Mouse (Mus musculus): ENCODE data around the gene Lpcat2. TPM values are rescaled to one million over a fixed set of nuclear protein-coding genes. Genes with fewer than 3 reads are reported as not detected.

Lpcat2 gene
- polyA plus RNA-seq, 1 experiment from 2014 or later = 4.3 TPM

- no peak overlapping the region; the same call in 1 of the 2 replicates for H3K4me2 ChIP-seq
- DNase-seq (ENCODE audit: low spot score) = no peak
- ATAC-seq (replicated peaks; ENCODE audit: low FRiP score) = no peak
These were observed 7.8 kb upstream of the Lpcat2 start for GRCm38 (mm10) chr8:92847299-92847698.

GRCm38 (mm10) chr8:92849261-92849660 is 5.9 kb upstream of the Lpcat2 start:
- H3K9ac ChIP-seq (ENCODE audit: low read depth, low read length) = no peak overlapping the region
- H3K36me3 ChIP-seq (ENCODE audit: control insufficient read depth, insufficient read depth, low read length) = no peaks in the 10 kb centered on the region
- H3K27ac ChIP-seq (ENCODE audit: low read depth, low read length) = no peak overlapping the region
- ATAC-seq (replicated peaks; ENCODE audit: low FRiP score) = no peak
- H3K4me3 ChIP-seq (ENCODE audit: low read depth, low read length) = no peak overlapping the region
- H3K4me2 ChIP-seq = no peak overlapping the region
- no peaks in the 10 kb centered on the region for H3K27me3 ChIP-seq (replicated peaks; ENCODE audit: control insufficient read depth, insufficient read depth, low read length)
- 70% methylated on average over 6 of the region's 6 CpGs for WGBS
- H3K9me3 ChIP-seq (ENCODE audit: control insufficient read depth, low read length) = no peaks in the 10 kb centered on the region
- peaks cover 7% of the 10 kb centered on the region; the same call in 1 of the 2 replicates for H3K4me1 ChIP-seq (replicated peaks; ENCODE audit: control insufficient read depth, insufficient read depth, low read length)
- no peak for DNase-seq (ENCODE audit: low spot score)

More at GRCm38 (mm10) chr8:92847299-92847698, 7.8 kb upstream of the Lpcat2 start:
- 0 out of 2 replicates have a peak, but pooled peaks cover 4% of the 10 kb centered on the region for H3K4me1 ChIP-seq (replicated peaks; ENCODE audit: control insufficient read depth, insufficient read depth, low read length)
- 24% methylated on average over 9 of the region's 9 CpGs for WGBS
- H3K27me3 ChIP-seq (replicated peaks; ENCODE audit: control insufficient read depth, insufficient read depth, low read length) = no peaks in the 10 kb centered on the region
- 0 out of 2 replicates have a peak, but pooled peaks cover 4% of the 10 kb centered on the region for H3K36me3 ChIP-seq (ENCODE audit: control insufficient read depth, insufficient read depth, low read length)
- H3K9ac ChIP-seq (ENCODE audit: low read depth, low read length) = no peak overlapping the region
- no peak overlapping the region for H3K27ac ChIP-seq (ENCODE audit: low read depth, low read length)
- H3K9me3 ChIP-seq (ENCODE audit: control insufficient read depth, low read length) = no peaks in the 10 kb centered on the region
- H3K4me3 ChIP-seq (ENCODE audit: low read depth, low read length) = no peak overlapping the region

GRCm38 (mm10) chr8:92850239-92850638 is 4.9 kb upstream of the Lpcat2 start:
- Histone ChIP-seq H3K4me3 (ENCODE audit: low read depth, low read length) (no peak overlapping the region), H3K4me2 (no peak overlapping the region), H3K36me3 (ENCODE audit: control insufficient read depth, insufficient read depth, low read length) (no peaks in the 10 kb centered on the region), H3K9me3 (ENCODE audit: control insufficient read depth, low read length) (no peaks in the 10 kb centered on the region), H3K4me1 (replicated peaks; ENCODE audit: control insufficient read depth, insufficient read depth, low read length) (peaks cover 7% of the 10 kb centered on the region; the same call in 1 of the 2 replicates), H3K27ac (ENCODE audit: low read depth, low read length) (no peak overlapping the region), H3K9ac (ENCODE audit: low read depth, low read length) (no peak overlapping the region), H3K27me3 (replicated peaks; ENCODE audit: control insufficient read depth, insufficient read depth, low read length) (no peaks in the 10 kb centered on the region)
- DNase-seq (ENCODE audit: low spot score) (no peak), ATAC-seq (replicated peaks; ENCODE audit: low FRiP score) (no peak)
- 83% methylated on average over 4 of the region's 4 CpGs for WGBS

GRCm38 (mm10) chr8:92851381-92851780 is 3.8 kb upstream of the Lpcat2 start:
- DNase-seq (ENCODE audit: low spot score) (no peak), ATAC-seq (replicated peaks; ENCODE audit: low FRiP score) (no peak)

GRCm38 (mm10) chr8:92853188-92853983 is 1.8 kb upstream of the Lpcat2 start:
- 51% methylated on average over 18 of the region's 18 CpGs for WGBS
- no peak for DNase-seq (ENCODE audit: low spot score)
- Histone ChIP-seq H3K36me3 (ENCODE audit: control insufficient read depth, insufficient read depth, low read length) (no peaks in the 10 kb centered on the region), H3K4me3 (ENCODE audit: low read depth, low read length) (no peak overlapping the region), H3K4me2 (no peak overlapping the region), H3K27me3 (replicated peaks; ENCODE audit: control insufficient read depth, insufficient read depth, low read length) (peaks cover 7% of the 10 kb centered on the region; the same call in 1 of the 2 replicates), H3K4me1 (replicated peaks; ENCODE audit: control insufficient read depth, insufficient read depth, low read length) (peaks cover 3% of the 10 kb centered on the region; the same call in 1 of the 2 replicates), H3K9me3 (ENCODE audit: control insufficient read depth, low read length) (no peaks in the 10 kb centered on the region), H3K9ac (ENCODE audit: low read depth, low read length) (no peak overlapping the region), H3K27ac (ENCODE audit: low read depth, low read length) (no peak overlapping the region)
- no peak for ATAC-seq (replicated peaks; ENCODE audit: low FRiP score)

More at GRCm38 (mm10) chr8:92851381-92851780, 3.8 kb upstream of the Lpcat2 start:
- Histone ChIP-seq H3K27me3 (replicated peaks; ENCODE audit: control insufficient read depth, insufficient read depth, low read length) (peaks cover 7% of the 10 kb centered on the region; the same call in 1 of the 2 replicates), H3K36me3 (ENCODE audit: control insufficient read depth, insufficient read depth, low read length) (no peaks in the 10 kb centered on the region), H3K4me3 (ENCODE audit: low read depth, low read length) (no peak overlapping the region), H3K4me1 (replicated peaks; ENCODE audit: control insufficient read depth, insufficient read depth, low read length) (peaks cover 7% of the 10 kb centered on the region; the same call in 1 of the 2 replicates), H3K4me2 (no peak overlapping the region), H3K9me3 (ENCODE audit: control insufficient read depth, low read length) (no peaks in the 10 kb centered on the region), H3K9ac (ENCODE audit: low read depth, low read length) (no peak overlapping the region), H3K27ac (ENCODE audit: low read depth, low read length) (no peak overlapping the region)
- 88% methylated on average over 3 of the region's 3 CpGs for WGBS

- H3K36me3 ChIP-seq (ENCODE audit: control insufficient read depth, insufficient read depth, low read length) = no peaks in the 10 kb centered on the region
- no peak for ATAC-seq (replicated peaks; ENCODE audit: low FRiP score)
- no peak for DNase-seq (ENCODE audit: low spot score)
- H3K4me3 ChIP-seq (ENCODE audit: low read depth, low read length) = no peak overlapping the region; the same call in 1 of the 2 replicates
- H3K9me3 ChIP-seq (ENCODE audit: control insufficient read depth, low read length) = no peaks in the 10 kb centered on the region
- no peak overlapping the region for H3K27ac ChIP-seq (ENCODE audit: low read depth, low read length)
- H3K4me1 ChIP-seq (replicated peaks; ENCODE audit: control insufficient read depth, insufficient read depth, low read length) = peaks cover 3% of the 10 kb centered on the region; the same call in 1 of the 2 replicates
- H3K9ac ChIP-seq (ENCODE audit: low read depth, low read length) = no peak overlapping the region
- WGBS = 72% methylated on average over 3 of the region's 3 CpGs
- peaks cover 7% of the 10 kb centered on the region; the same call in 1 of the 2 replicates for H3K27me3 ChIP-seq (replicated peaks; ENCODE audit: control insufficient read depth, insufficient read depth, low read length)
- H3K4me2 ChIP-seq = peak overlapping the region; percentile 93
These were observed 466 bp upstream of the Lpcat2 start for GRCm38 (mm10) chr8:92854673-92855072.

GRCm38 (mm10) chr8:92856273-92856986 is 1.3 kb downstream of the Lpcat2 start:
- ATAC-seq (replicated peaks; ENCODE audit: low FRiP score) (no peak), DNase-seq (ENCODE audit: low spot score) (no peak)
- 45% methylated on average over 7 of the region's 7 CpGs for WGBS
- H3K36me3 ChIP-seq (ENCODE audit: control insufficient read depth, insufficient read depth, low read length) = no peaks in the 10 kb centered on the region
- H3K4me1 ChIP-seq (replicated peaks; ENCODE audit: control insufficient read depth, insufficient read depth, low read length) = peaks cover 3% of the 10 kb centered on the region; the same call in 1 of the 2 replicates
- no peak overlapping the region for H3K9ac ChIP-seq (ENCODE audit: low read depth, low read length)
- peak overlapping the region; percentile 63; the same call in 1 of the 2 replicates for H3K4me3 ChIP-seq (ENCODE audit: low read depth, low read length)
- no peak overlapping the region for H3K27ac ChIP-seq (ENCODE audit: low read depth, low read length)
- H3K4me2 ChIP-seq = peak overlapping the region; percentile 93
- H3K9me3 ChIP-seq (ENCODE audit: control insufficient read depth, low read length) = no peaks in the 10 kb centered on the region
- peaks cover 7% of the 10 kb centered on the region; the same call in 1 of the 2 replicates for H3K27me3 ChIP-seq (replicated peaks; ENCODE audit: control insufficient read depth, insufficient read depth, low read length)

- WGBS = 85% methylated on average over 14 of the region's 14 CpGs
- DNase-seq (ENCODE audit: low spot score) = no peak
- Histone ChIP-seq H3K27me3 (replicated peaks; ENCODE audit: control insufficient read depth, insufficient read depth, low read length) (peaks cover 7% of the 10 kb centered on the region; the same call in 1 of the 2 replicates), H3K4me3 (ENCODE audit: low read depth, low read length) (no peak overlapping the region), H3K4me2 (no peak overlapping the region), H3K36me3 (ENCODE audit: control insufficient read depth, insufficient read depth, low read length) (no peaks in the 10 kb centered on the region), H3K9ac (ENCODE audit: low read depth, low read length) (no peak overlapping the region), H3K4me1 (replicated peaks; ENCODE audit: control insufficient read depth, insufficient read depth, low read length) (no peaks in the 10 kb centered on the region), H3K27ac (ENCODE audit: low read depth, low read length) (no peak overlapping the region), H3K9me3 (ENCODE audit: control insufficient read depth, low read length) (no peaks in the 10 kb centered on the region)
- ATAC-seq (replicated peaks; ENCODE audit: low FRiP score) = no peak
These were observed 3.5 kb downstream of the Lpcat2 start for GRCm38 (mm10) chr8:92858475-92859182.
